Mouse (Mus musculus) ES-E14 (cell line): ENCODE results near the gene Msi2.
A peak's percentile ranks its signal among the peaks of the same experiment; 100 is the strongest.

Experiments used
- CHD2 ChIP-seq: IDR thresholded peaks from 2 replicates; pipeline ENCODE4 v1.6.1; 2014; ENCODE audit warnings: mild to moderate bottlenecking, low read depth, low read length, inconsistent platforms
- HCFC1 ChIP-seq: IDR thresholded peaks from 2 replicates; pipeline ENCODE4 v1.6.1; 2012; ENCODE audit warnings: low read length, inconsistent platforms, borderline replicate concordance; ENCODE audit not compliant: insufficient read depth
- MAFK ChIP-seq: IDR thresholded peaks from 2 replicates; pipeline ENCODE4 v1.6.1; 2014; ENCODE audit warnings: mild to moderate bottlenecking, low read depth, low read length, inconsistent platforms; ENCODE audit not compliant: insufficient read depth
- ZC3H11A ChIP-seq: IDR thresholded peaks from 2 replicates; pipeline ENCODE4 v1.6.1; 2012; ENCODE audit warnings: low read depth, mild to moderate bottlenecking, inconsistent platforms, low read length, borderline replicate concordance
- ZNF384 ChIP-seq: IDR thresholded peaks from 2 replicates; pipeline ENCODE4 v1.6.1; 2012; ENCODE audit warnings: low read depth, low read length, inconsistent platforms

- TF ChIP-seq HCFC1: no peak
- no peak for TF ChIP-seq ZNF384
- peak; percentile 33; the same call in 1 of the 2 replicates for TF ChIP-seq ZC3H11A
- TF ChIP-seq CHD2: no peak
- no peak for TF ChIP-seq MAFK
Measured at GRCm38 (mm10) chr11:88512580-88512979, 205.7 kb downstream of the Msi2 start.
